Mouse (Mus musculus) 3T3-L1 (cell line): Measurements from ENCODE around the gene Ipo7.
"Not testable (repeated sequence)": the region's sequence is repeated elsewhere in the genome, so short reads cannot be mapped to it uniquely, and the experiment has no call there.

ENCODE experiments used
- DNase-seq: peaks from one replicate; pipeline ENCODE4 v3.0.0-alpha.2; 2015; ENCODE audit warnings: low read depth, low spot score

Gene Ipo7

GRCm38 (mm10) chr7:110018631-110019482 lies 783 bp downstream of the Ipo7 start:
- DNase-seq, result peak; percentile 44

GRCm38 (mm10) chr7:110023553-110023952 lies 5.5 kb downstream of the Ipo7 start:
- no peak for DNase-seq

- no peak for DNase-seq
These were observed 8.5 kb downstream of the Ipo7 start for GRCm38 (mm10) chr7:110026594-110026993.

- DNase-seq, result no peak
These were observed 10.8 kb downstream of the Ipo7 start for GRCm38 (mm10) chr7:110028826-110029225.

- no peak for DNase-seq
These were observed 12.3 kb downstream of the Ipo7 start for GRCm38 (mm10) chr7:110030342-110030741.

- DNase-seq, result not testable (repeated sequence)
These were observed 39.6 kb downstream of the Ipo7 start for GRCm38 (mm10) chr7:110057723-110058122.

GRCm38 (mm10) chr7:110059092-110059785 lies 41.2 kb downstream of the Ipo7 start:
- peak; percentile 67 for DNase-seq

- DNase-seq, result peak; percentile 34
These were observed 42.1 kb downstream of the Ipo7 start for GRCm38 (mm10) chr7:110060106-110060668.

- DNase-seq, result peak; percentile 59
These were observed 42.7 kb downstream of the Ipo7 start for GRCm38 (mm10) chr7:110060669-110061198.

- DNase-seq, result peak; percentile 99
These were observed 43.2 kb downstream of the Ipo7 start, which contains the start of gene Zfp143 for GRCm38 (mm10) chr7:110061199-110061751. Gene Zfp143, plus strand, starts transcription at chr7:110061217.

- DNase-seq, result peak; percentile 78
These were observed 43.7 kb downstream of the Ipo7 start for GRCm38 (mm10) chr7:110061752-110062273.

GRCm38 (mm10) chr7:110063731-110064130 lies 45.7 kb downstream of the Ipo7 start:
- no peak for DNase-seq

- no peak for DNase-seq
These were observed 51.0 kb downstream of the Ipo7 start for GRCm38 (mm10) chr7:110069070-110069469.

- DNase-seq, result no peak
These were observed 60.1 kb downstream of the Ipo7 start for GRCm38 (mm10) chr7:110078168-110078567.

- peak; percentile 85 for DNase-seq
These were observed 65.5 kb downstream of the Ipo7 start for GRCm38 (mm10) chr7:110083386-110084165.

- DNase-seq, result no peak
These were observed 67.1 kb downstream of the Ipo7 start for GRCm38 (mm10) chr7:110085217-110085616.

GRCm38 (mm10) chr7:110087914-110088313 lies 69.8 kb downstream of the Ipo7 start:
- no peak for DNase-seq

GRCm38 (mm10) chr7:110091670-110092069 lies 73.6 kb downstream of the Ipo7 start:
- no peak for DNase-seq

GRCm38 (mm10) chr7:110096332-110096731 lies 78.3 kb downstream of the Ipo7 start:
- no peak for DNase-seq

GRCm38 (mm10) chr7:110097106-110097793 lies 79.2 kb downstream of the Ipo7 start:
- no peak for DNase-seq
